Mouse (Mus musculus) stomach, postnatal 0 days (tissue): Measurements from ENCODE around the gene D5Ertd579e. TPM values are rescaled to one million over a fixed set of nuclear protein-coding genes. Genes with fewer than 3 reads are reported as not detected.
"Not testable (repeated sequence)": the region's sequence is repeated elsewhere in the genome, so short reads cannot be mapped to it uniquely, and the experiment has no call there.

ENCODE experiments used
- ATAC-seq: fragments of 200-750 bp; cut with Nextera tagmentation; 2 replicates; pipeline ENCODE4 v1.8.0; 2017; ENCODE audit not compliant: low FRiP score, low TSS enrichment
- DNase-seq: peaks from one replicate; pipeline ENCODE4 v3.0.0-alpha.2; 2016; ENCODE audit warnings: low spot score
- H3K27ac ChIP-seq: fragments of 300-500 bp; sonication (generic); replicated peaks from 2 replicates; pipeline ENCODE4 v1.5.1; 2014; ENCODE audit warnings: mild to moderate bottlenecking, control low read depth
- H3K27me3 ChIP-seq: fragments of 300-500 bp; sonication (generic); 2 replicates; pipeline ENCODE4 v1.6.1; 2014; ENCODE audit warnings: low read length; ENCODE audit not compliant: control insufficient read depth, insufficient read depth
- H3K36me3 ChIP-seq: fragments of 300-500 bp; sonication (generic); 2 replicates; pipeline ENCODE4 v1.6.1; 2014; ENCODE audit warnings: low read length, mixed read lengths; ENCODE audit not compliant: control insufficient read depth, insufficient read depth
- H3K4me1 ChIP-seq: fragments of 300-500 bp; sonication (generic); replicated peaks from 2 replicates; pipeline ENCODE4 v1.6.1; 2014; ENCODE audit warnings: antibody characterized with exemption; ENCODE audit not compliant: control insufficient read depth, insufficient read depth
- H3K4me2 ChIP-seq: fragments of 300-500 bp; sonication (generic); replicated peaks from 2 replicates; pipeline ENCODE4 v1.6.1; 2014; ENCODE audit warnings: low read depth, mild to moderate bottlenecking, control low read depth, moderate library complexity
- H3K4me3 ChIP-seq: fragments of 300-500 bp; sonication (generic); 2 replicates; pipeline ENCODE4 v1.5.1; 2014; ENCODE audit warnings: low read depth, low read length, control low read depth
- H3K9ac ChIP-seq: fragments of 300-500 bp; sonication (generic); 2 replicates; pipeline ENCODE4 v1.6.1; 2014; ENCODE audit warnings: mild to moderate bottlenecking, low read length, control low read depth, mixed read lengths
- H3K9me3 ChIP-seq: fragments of 300-500 bp; sonication (generic); 2 replicates; pipeline ENCODE4 v1.6.1; 2016; ENCODE audit warnings: low read length; ENCODE audit not compliant: control insufficient read depth
- CTCF ChIP-seq: IDR thresholded peaks from 2 replicates; pipeline ENCODE4 v1.5.1; 2016; ENCODE audit warnings: antibody characterized with exemption, low read depth, mild to moderate bottlenecking, moderate library complexity
- EP300 ChIP-seq: optimal IDR thresholded peaks from 2 replicates; pipeline ENCODE3; 2016; ENCODE audit warnings: antibody characterized with exemption
- WGBS: fragments of 180-500 bp; shearing (Covaris S2); extraction: QIAGEN DNeasy Blood & Tissue Kit; methylation state at CpG from one replicate; pipeline ENCODE4 v1.1.7; 2014; 5-methylcytosine and 5-hydroxymethylcytosine counted together
- polyA plus RNA-seq: library from polyadenylated mRNA; unstranded; fragments of >200 nt; fragmentation: Nextera tagmentation; extraction: Ambion mirVana; gene quantifications from 2 replicates; pipeline ENCODE4 v1.2.1, GENCODE M21; 2015

Gene D5Ertd579e
- polyA plus RNA-seq, 1 experiment from 2014 or later, result 22.7 TPM

DNA sequence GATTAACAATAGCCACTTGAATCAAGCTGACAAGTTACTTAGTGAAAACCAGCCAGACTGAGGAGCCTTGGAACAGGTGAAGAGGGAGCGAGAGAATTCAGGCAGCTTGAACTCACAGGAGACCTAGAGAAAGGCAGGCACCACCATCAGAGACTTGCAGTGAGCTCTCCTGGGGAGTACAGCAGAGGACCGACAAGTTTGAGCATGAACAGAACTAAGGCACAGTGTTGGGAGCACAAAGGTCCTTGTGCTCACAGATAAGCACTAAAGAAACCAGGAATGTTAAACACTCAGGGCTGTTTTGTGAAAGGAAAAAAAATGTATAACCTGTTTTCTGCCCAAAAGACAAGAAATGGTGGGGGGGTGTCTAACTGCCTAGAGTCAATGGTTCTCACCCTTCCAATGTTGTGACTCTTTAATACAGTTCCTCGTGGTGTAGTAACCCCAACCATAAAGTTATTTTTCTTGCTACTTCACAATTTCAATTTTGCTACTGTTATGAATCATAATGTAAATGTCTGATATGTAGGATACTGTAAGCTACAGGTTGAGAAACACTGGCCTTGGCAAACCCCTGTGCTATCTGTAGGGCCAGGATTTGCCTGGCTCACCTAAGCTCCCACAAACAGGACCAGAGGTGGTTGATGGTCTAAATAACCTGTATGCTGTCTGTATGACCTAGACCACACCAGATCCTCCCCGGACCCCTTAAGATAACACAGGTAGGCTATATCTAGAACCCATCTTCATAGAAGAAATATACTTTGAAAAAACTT, 21.0 kb downstream of the D5Ertd579e start:
- Histone ChIP-seq H3K27ac (peak overlapping the region; percentile 40), H3K36me3 (peaks cover 2% of the 10 kb centered on the region; the same call in 1 of the 2 replicates), H3K4me2 (no peak overlapping the region), H3K4me3 (no peak overlapping the region), H3K9ac (no peak overlapping the region), H3K4me1 (peaks cover 4% of the 10 kb centered on the region; the same call in 1 of the 2 replicates), H3K27me3 (no peaks in the 10 kb centered on the region), H3K9me3 (no peaks in the 10 kb centered on the region)
- DNase-seq (no peak), ATAC-seq (peak; percentile 49; the same call in 1 of the 2 replicates)
- TF ChIP-seq EP300 (no peak), CTCF (no peak)
- WGBS, result 56% methylated on average over 4 of the region's 4 CpGs

DNA sequence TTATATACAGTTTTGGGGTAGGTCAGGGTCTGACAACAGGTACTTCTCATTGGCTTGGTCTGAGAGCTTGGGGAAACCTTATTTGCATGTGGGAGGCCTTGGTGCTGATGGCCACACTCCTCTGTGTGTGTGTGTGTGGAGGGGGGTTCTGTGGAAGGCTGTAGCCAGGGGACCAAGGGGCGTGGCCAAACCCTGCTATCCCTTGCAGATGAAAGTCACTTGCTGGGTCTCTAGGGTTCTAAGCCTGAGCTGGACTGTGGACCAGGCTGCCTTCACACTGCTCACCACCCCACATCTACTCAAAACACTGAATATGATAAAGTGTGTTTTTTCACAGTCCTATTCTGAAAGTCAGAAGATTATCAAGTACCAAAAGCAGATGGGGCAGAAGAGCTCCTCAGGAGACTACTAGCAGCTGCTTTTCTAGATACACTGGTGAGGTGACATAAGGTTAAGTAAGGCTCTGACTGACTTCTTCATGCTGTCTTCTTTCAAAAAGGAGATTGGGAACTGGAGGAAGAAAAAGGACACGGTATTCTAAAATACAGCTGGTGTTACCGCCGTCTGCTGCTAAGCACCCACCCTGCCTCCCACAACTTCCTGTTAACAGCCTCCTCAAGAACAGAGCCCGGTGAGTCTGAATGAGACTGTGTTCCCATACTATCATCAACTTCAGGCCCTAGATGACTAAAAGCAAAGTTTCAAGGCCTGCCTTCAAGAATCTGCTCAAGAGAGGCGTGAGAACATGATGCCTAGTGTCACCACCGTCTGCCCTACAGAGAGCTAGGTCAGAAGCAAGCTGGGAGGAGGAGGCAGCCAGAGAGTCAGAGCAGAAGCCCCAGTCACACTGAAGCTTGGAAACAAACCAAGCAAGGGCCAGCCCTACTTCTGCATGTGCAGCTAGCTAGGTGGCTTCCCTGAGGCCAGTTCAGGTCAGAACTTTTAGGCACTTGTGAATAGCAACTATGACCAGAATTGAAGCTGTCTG, 26.5 kb downstream of the D5Ertd579e start:
- TF ChIP-seq CTCF (no peak), EP300 (no peak)
- no peak overlapping the region for H3K4me2 ChIP-seq
- 69% methylated on average over 7 of the region's 7 CpGs for WGBS
- no peak overlapping the region for H3K4me3 ChIP-seq
- no peaks in the 10 kb centered on the region for H3K27me3 ChIP-seq
- H3K36me3 ChIP-seq, result peaks cover 2% of the 10 kb centered on the region; the same call in 1 of the 2 replicates
- no peak overlapping the region for H3K27ac ChIP-seq
- no peak for ATAC-seq
- no peak for DNase-seq
- no peaks in the 10 kb centered on the region for H3K4me1 ChIP-seq
- no peaks in the 10 kb centered on the region for H3K9me3 ChIP-seq
- H3K9ac ChIP-seq, result no peak overlapping the region

DNA sequence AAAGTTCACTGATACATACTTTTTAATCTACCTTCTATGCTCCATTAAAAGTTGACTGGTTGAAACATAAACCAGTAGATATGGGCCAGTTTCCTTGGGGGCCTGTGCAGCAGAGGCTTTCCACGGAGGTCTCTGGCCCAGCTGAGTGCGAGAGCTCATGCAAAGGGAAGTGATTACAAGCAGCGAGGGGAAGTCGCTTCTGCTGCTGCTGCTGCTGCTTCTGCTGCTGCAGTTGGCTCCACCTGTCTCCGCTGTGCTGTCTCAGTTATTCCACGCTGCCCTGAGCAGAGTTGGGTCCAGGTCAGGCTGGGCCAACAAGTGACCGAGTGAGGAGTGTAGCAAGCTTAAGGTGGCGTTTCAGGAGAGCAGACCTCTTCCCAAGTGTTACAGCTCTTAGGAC, 27.3 kb downstream of the D5Ertd579e start:
- Histone ChIP-seq H3K4me1 (no peaks in the 10 kb centered on the region), H3K27ac (no peak overlapping the region), H3K4me2 (no peak overlapping the region), H3K9ac (no peak overlapping the region), H3K9me3 (no peaks in the 10 kb centered on the region), H3K27me3 (no peaks in the 10 kb centered on the region), H3K4me3 (no peak overlapping the region), H3K36me3 (peaks cover 2% of the 10 kb centered on the region; the same call in 1 of the 2 replicates)
- TF ChIP-seq CTCF (no peak), EP300 (no peak)
- 89% methylated on average over 8 of the region's 8 CpGs for WGBS
- DNase-seq (no peak), ATAC-seq (no peak)

DNA sequence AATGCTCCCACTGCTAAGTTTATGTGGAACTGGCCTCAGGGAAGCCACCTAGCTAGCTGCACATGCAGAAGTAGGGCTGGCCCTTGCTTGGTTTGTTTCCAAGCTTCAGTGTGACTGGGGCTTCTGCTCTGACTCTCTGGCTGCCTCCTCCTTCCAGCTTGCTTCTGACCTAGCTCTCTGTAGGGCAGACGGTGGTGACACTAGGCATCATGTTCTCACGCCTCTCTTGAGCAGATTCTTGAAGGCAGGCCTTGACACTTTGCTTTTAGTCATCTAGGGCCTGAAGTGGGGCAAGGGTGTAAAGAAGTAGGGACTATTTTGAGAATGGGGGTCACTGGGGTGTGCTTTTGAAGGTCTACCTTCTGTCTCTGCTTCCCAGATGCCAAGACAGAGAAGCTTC, 27.8 kb downstream of the D5Ertd579e start:
- H3K9me3 ChIP-seq, H3K27me3 ChIP-seq, H3K4me2 ChIP-seq, DNase-seq, H3K36me3 ChIP-seq, H3K4me1 ChIP-seq, H3K27ac ChIP-seq, H3K4me3 ChIP-seq, ATAC-seq, H3K9ac ChIP-seq: not testable (repeated sequence)
- 80% methylated on average over 2 of the region's 2 CpGs for WGBS

DNA sequence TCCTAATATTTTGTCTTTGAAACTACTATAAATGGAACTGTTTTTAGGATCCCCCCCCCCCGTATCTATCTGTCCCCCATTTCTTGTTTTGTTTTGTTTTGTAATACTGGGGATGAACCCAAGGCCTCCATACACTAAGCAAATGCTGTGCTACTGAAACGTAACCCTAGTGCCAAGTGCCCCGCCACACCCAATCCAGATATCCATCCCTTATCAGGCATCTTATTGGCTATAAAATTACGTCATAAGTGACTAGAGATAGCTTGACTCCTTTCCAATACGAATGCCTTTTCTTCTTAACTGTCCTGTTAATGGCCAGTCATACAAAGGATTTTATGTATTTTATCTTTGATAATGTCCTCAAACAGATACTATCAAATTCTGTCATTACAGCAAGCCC, 28.7 kb downstream of the D5Ertd579e start:
- TF ChIP-seq EP300 (no peak), CTCF (no peak)
- H3K36me3 ChIP-seq, result peaks cover 2% of the 10 kb centered on the region; the same call in 1 of the 2 replicates

More for the DNA sequence above, 28.7 kb downstream of the D5Ertd579e start:
- H3K27me3 ChIP-seq, result no peaks in the 10 kb centered on the region
- H3K4me3 ChIP-seq, result no peak overlapping the region
- no peak for ATAC-seq
- no peak for DNase-seq
- H3K9me3 ChIP-seq, result no peaks in the 10 kb centered on the region
- no peak overlapping the region for H3K4me2 ChIP-seq
- 78% methylated on average over 5 of the region's 5 CpGs for WGBS
- no peak overlapping the region for H3K9ac ChIP-seq
- no peak overlapping the region for H3K27ac ChIP-seq
- no peaks in the 10 kb centered on the region for H3K4me1 ChIP-seq
